Mouse (Mus musculus) heart, postnatal 4 days (tissue): Measurements from ENCODE around the gene Mroh2a. TPM values are rescaled to one million over a fixed set of nuclear protein-coding genes. Genes with fewer than 3 reads are reported as not detected.
A peak's percentile ranks its signal among the peaks of the same experiment; 100 is the strongest.

Experiments used
- DNase-seq: peaks from one replicate; pipeline ENCODE4 v3.0.0; 2021
- total RNA-seq, 2 experiments: library from RNA; stranded (reverse); gene quantifications; 2 replicates each; pipeline ENCODE4 v1.2.3; 2021

Gene Mroh2a
- total RNA-seq, 2 experiments from 2014 or later = 0.02 TPM; not detected in 1

GRCm38 (mm10) chr1:88258881-88259642 is 32.3 kb downstream of the Mroh2a start:
- peak; percentile 64 for DNase-seq

GRCm38 (mm10) chr1:88259643-88260024 is 32.8 kb downstream of the Mroh2a start:
- no peak for DNase-seq

GRCm38 (mm10) chr1:88260114-88260513 is 33.3 kb downstream of the Mroh2a start:
- peak; percentile 68 for DNase-seq

GRCm38 (mm10) chr1:88260604-88261377 is 34.0 kb downstream of the Mroh2a start:
- DNase-seq = no peak

- no peak for DNase-seq
These were observed 34.9 kb downstream of the Mroh2a start for GRCm38 (mm10) chr1:88261706-88262105.

- DNase-seq = peak; percentile 77
These were observed 35.5 kb downstream of the Mroh2a start for GRCm38 (mm10) chr1:88262255-88262654.

GRCm38 (mm10) chr1:88262961-88263360 is 36.2 kb downstream of the Mroh2a start:
- no peak for DNase-seq

- no peak for DNase-seq
These were observed 37.0 kb downstream of the Mroh2a start for GRCm38 (mm10) chr1:88263778-88264177.

GRCm38 (mm10) chr1:88264237-88264868 is 37.6 kb downstream of the Mroh2a start:
- no peak for DNase-seq

GRCm38 (mm10) chr1:88264869-88265240 is 38.1 kb downstream of the Mroh2a start:
- DNase-seq = no peak

- no peak for DNase-seq
These were observed 39.3 kb downstream of the Mroh2a start for GRCm38 (mm10) chr1:88266123-88266522.

- no peak for DNase-seq
These were observed 40.7 kb downstream of the Mroh2a start for GRCm38 (mm10) chr1:88267489-88267888.

GRCm38 (mm10) chr1:88268070-88268469 is 41.3 kb downstream of the Mroh2a start:
- DNase-seq = no peak

GRCm38 (mm10) chr1:88269539-88270309 is 42.9 kb downstream of the Mroh2a start:
- no peak for DNase-seq

- DNase-seq = no peak
These were observed 46.1 kb downstream of the Mroh2a start for GRCm38 (mm10) chr1:88272851-88273250.

GRCm38 (mm10) chr1:88273326-88273725 is 46.5 kb downstream of the Mroh2a start:
- no peak for DNase-seq

- no peak for DNase-seq
These were observed 47.0 kb downstream of the Mroh2a start for GRCm38 (mm10) chr1:88273832-88274231.

- no peak for DNase-seq
These were observed 47.7 kb downstream of the Mroh2a start for GRCm38 (mm10) chr1:88274371-88275077.

- no peak for DNase-seq
These were observed 48.4 kb downstream of the Mroh2a start for GRCm38 (mm10) chr1:88275078-88275680.

- DNase-seq = no peak
These were observed 49.1 kb downstream of the Mroh2a start for GRCm38 (mm10) chr1:88275698-88276523.
